Mouse (Mus musculus) heart, adult 2 months (tissue): ENCODE results near the gene Galns.

ENCODE experiments used
- CTCF ChIP-seq: fragments of 200-600 bp; IDR thresholded peaks from 2 replicates; pipeline ENCODE4 v1.8.1; 2022; ENCODE audit warnings: antibody characterized with exemption, mild to moderate bottlenecking, moderate library complexity
- POLR2A ChIP-seq: fragments of 200-500 bp; IDR thresholded peaks from 2 replicates; pipeline ENCODE4 v1.6.1; 2011; ENCODE audit warnings: mild to moderate bottlenecking, low read depth, low read length, control low read depth; ENCODE audit not compliant: insufficient read depth

DNA sequence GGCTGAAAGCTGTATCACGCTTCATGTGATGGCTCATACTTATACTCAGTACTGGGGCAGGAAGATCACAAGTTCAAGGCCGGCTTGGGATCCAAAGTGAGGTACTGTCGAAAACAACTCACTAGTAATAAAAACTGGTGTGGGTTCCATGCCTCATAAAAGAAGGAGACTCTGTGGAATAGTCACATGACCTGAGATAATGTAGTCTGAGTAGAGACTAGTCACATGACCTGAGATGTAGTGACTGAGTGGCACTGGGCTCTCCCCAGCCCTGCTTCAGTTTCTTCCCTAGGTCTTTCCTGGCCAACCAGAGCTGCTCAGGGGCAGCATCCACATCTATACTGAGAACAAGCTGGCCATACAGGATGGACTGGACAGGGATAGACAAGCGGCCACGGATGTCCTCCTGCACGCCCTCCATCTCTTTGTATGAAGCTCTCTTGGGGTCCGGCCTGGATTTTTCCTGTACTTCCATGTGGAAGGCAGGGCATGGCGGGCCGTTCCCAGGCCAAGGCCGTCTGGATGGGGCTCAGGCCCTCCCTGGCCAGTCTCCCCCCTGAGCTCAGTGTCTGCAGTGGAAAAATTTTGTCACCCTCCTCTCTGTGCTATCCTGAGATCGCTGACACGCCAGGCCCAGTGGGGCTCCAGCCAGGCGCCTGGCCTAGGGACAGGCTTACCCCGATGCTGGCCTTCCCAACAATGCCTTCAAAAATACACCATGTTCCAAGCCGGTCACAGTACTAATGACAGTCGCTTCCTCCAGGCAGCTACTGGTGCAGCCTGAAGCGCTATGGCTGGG is 12.8 kb upstream of the Galns start:
- TF ChIP-seq POLR2A (no peak), CTCF (no peak)
